Mouse (Mus musculus): ENCODE data around the gene Rgs3. TPM values are rescaled to one million over a fixed set of nuclear protein-coding genes. Genes with fewer than 3 reads are reported as not detected.

Gene Rgs3
- polyA plus RNA-seq, 1 experiment from 2014 or later: 60.5 TPM

DNA sequence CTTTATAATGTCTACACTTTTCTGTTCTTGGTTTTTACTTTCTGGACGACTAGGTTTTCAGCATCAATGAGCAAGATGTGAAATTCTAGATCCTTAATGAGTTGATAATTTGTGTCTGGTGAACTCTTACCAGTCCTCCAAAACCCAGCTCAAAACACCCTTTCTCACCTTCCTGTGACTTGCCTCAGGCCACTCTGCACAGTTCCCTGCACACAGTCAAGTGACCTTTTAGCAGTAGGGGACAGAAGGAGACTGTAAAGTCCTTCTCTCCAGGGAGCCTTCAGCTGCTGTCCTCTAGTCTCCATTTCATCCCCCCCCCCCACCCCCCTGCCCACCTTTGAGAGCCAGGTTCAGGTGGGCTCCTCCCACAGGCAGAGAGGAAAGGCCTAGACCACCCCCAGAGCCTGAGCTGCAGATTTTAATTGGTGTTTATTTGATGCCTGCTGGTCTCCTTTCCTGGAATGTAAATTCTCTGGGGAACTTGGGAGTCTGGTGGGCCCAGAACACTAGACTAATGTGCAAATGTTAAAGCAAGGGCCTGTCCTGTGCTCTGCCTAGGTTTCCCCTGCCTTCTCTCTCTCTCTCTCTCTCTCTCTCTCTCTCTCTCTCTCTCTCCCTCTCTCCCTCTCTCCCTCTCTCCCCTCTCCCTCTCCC is 185.5 kb downstream of the Rgs3 start:
- no peaks in the 10 kb centered on the region for H3K36me3 ChIP-seq
- WGBS: 53% methylated on average over 1 of the region's 1 CpGs
- no peak overlapping the region for H3K4me3 ChIP-seq
- H3K4me1 ChIP-seq (replicated peaks): peaks cover 49% of the 10 kb centered on the region
- H3K27me3 ChIP-seq (replicated peaks): no peaks in the 10 kb centered on the region
- no peak overlapping the region for H3K27ac ChIP-seq (ENCODE audit: poor library complexity, severe bottlenecking)
- no peaks in the 10 kb centered on the region for H3K9me3 ChIP-seq (replicated peaks)
- no peak for ATAC-seq (ENCODE audit: insufficient number of reproducible peaks, low FRiP score)
- no peak overlapping the region for H3K4me2 ChIP-seq
- H3K9ac ChIP-seq: no peak overlapping the region

Other genes with a start within 250 kb of the Rgs3 start
- gene Fkbp15, start 199.3 kb upstream of the Rgs3 start, polyA plus RNA-seq (2016; fragmentation: Nextera tagmentation; extraction: Ambion mirVana): 18.2 and 19.6 TPM in 2 replicates
- 50.5 and 52.0 TPM in 2 replicates for gene Slc31a1, start 199.1 kb upstream of the Rgs3 start, polyA plus RNA-seq (2016; fragmentation: Nextera tagmentation; extraction: Ambion mirVana)
- gene Cdc26, start 151.2 kb upstream of the Rgs3 start, polyA plus RNA-seq (2016; fragmentation: Nextera tagmentation; extraction: Ambion mirVana): 90.4 and 90.8 TPM in 2 replicates
- 14.9 and 15.3 TPM in 2 replicates for gene Prpf4, start 151.1 kb upstream of the Rgs3 start, polyA plus RNA-seq (2016; fragmentation: Nextera tagmentation; extraction: Ambion mirVana)
- not detected in 2 replicates for gene Rnf183, start 124.6 kb upstream of the Rgs3 start, polyA plus RNA-seq (2016; fragmentation: Nextera tagmentation; extraction: Ambion mirVana)
- 3.3 and 4.0 TPM in 2 replicates for gene Wdr31, start 89.0 kb upstream of the Rgs3 start, polyA plus RNA-seq (2016; fragmentation: Nextera tagmentation; extraction: Ambion mirVana)
- gene Bspry, start 79.8 kb upstream of the Rgs3 start, polyA plus RNA-seq (2016; fragmentation: Nextera tagmentation; extraction: Ambion mirVana): 0.49 and 0.64 TPM in 2 replicates
- 7.0 and 8.0 TPM in 2 replicates for gene Hdhd3, start 56.4 kb upstream of the Rgs3 start, polyA plus RNA-seq (2016; fragmentation: Nextera tagmentation; extraction: Ambion mirVana)
- 74.3 and 80.0 TPM in 2 replicates for gene Alad, start 39.9 kb upstream of the Rgs3 start, polyA plus RNA-seq (2016; fragmentation: Nextera tagmentation; extraction: Ambion mirVana)
- gene Pole3, start 34.8 kb upstream of the Rgs3 start, polyA plus RNA-seq (2016; fragmentation: Nextera tagmentation; extraction: Ambion mirVana): 53.6 and 59.9 TPM in 2 replicates
- gene 4933430I17Rik, start 34.5 kb upstream of the Rgs3 start, polyA plus RNA-seq (2016; fragmentation: Nextera tagmentation; extraction: Ambion mirVana): 0.31 and 0.43 TPM in 2 replicates

Measured in heart, embryonic 12.5 days (tissue).